Mouse (Mus musculus) lung, adult 2 months (tissue): ENCODE data around the gene Ptgs1.

Experiments
- CTCF ChIP-seq: fragments of 200-500 bp; IDR thresholded peaks from 2 replicates; pipeline ENCODE4 v1.5.1; 2011; ENCODE audit warnings: mild to moderate bottlenecking, low read length, control low read depth; ENCODE audit not compliant: insufficient read depth
- POLR2A ChIP-seq: fragments of 200-500 bp; IDR thresholded peaks from 2 replicates; pipeline ENCODE4 v1.6.1; 2011; ENCODE audit warnings: low read depth, mild to moderate bottlenecking, control low read depth, low read length, borderline replicate concordance; ENCODE audit errors: extremely low read depth

DNA sequence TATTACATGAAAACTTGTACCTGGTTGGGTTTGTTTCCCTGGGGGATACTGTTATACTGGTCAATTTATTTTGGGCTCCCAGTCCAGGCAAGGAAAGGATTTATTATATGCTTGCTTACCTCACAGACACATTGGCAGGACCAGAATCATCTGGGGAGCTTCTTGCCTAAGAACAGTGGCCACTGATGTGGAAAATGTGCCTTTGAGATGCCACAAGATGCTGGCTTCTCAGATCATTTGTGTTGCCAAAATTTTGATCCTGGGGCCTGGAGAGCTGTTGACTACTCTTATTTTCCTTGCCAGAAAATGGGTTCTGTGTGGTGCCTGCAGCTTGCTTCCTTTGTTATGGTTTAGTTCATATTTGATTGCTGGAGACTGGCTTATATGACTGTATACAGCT lies 26.7 kb downstream of the Ptgs1 start:
- TF ChIP-seq POLR2A (no peak), CTCF (no peak)
